Mouse (Mus musculus): ENCODE data around the gene Lrch1. TPM values are rescaled to one million over a fixed set of nuclear protein-coding genes. Genes with fewer than 3 reads are reported as not detected.
A peak's percentile ranks its signal among the peaks of the same experiment; 100 is the strongest.

The Lrch1 gene
- total RNA-seq, 2 experiments from 2014 or later, result 14.0 to 14.2 TPM

GRCm38 (mm10) chr14:74924031-74924430, 23.6 kb downstream of the Lrch1 start:
- no peak for DNase-seq (ENCODE audit: low spot score in 2 of 2)

GRCm38 (mm10) chr14:74922039-74922736, 25.5 kb downstream of the Lrch1 start:
- no peak for DNase-seq (ENCODE audit: low spot score in 2 of 2)

GRCm38 (mm10) chr14:74921471-74921870, 26.2 kb downstream of the Lrch1 start:
- DNase-seq (ENCODE audit: low spot score in 2 of 2), result no peak

GRCm38 (mm10) chr14:74919132-74919531, 28.5 kb downstream of the Lrch1 start:
- DNase-seq (ENCODE audit: low spot score in 2 of 2), result no peak

GRCm38 (mm10) chr14:74918521-74919103, 29.1 kb downstream of the Lrch1 start:
- DNase-seq (ENCODE audit: low spot score in 2 of 2), result no peak

GRCm38 (mm10) chr14:74917504-74918124, 30.1 kb downstream of the Lrch1 start:
- no peak for DNase-seq (ENCODE audit: low spot score in 2 of 2)

- DNase-seq (ENCODE audit: low spot score in 2 of 2), result no peak
Observed at GRCm38 (mm10) chr14:74916691-74917090, 31.0 kb downstream of the Lrch1 start.

GRCm38 (mm10) chr14:74916075-74916474, 31.6 kb downstream of the Lrch1 start:
- no peak for DNase-seq (ENCODE audit: low spot score in 2 of 2)

- DNase-seq (ENCODE audit: low spot score in 2 of 2), result no peak
Observed at GRCm38 (mm10) chr14:74915658-74916057, 32.0 kb downstream of the Lrch1 start.

GRCm38 (mm10) chr14:74915025-74915424, 32.7 kb downstream of the Lrch1 start:
- DNase-seq (ENCODE audit: low spot score in 2 of 2), result no peak

- peak; percentile 36 to 44 for DNase-seq (ENCODE audit: low spot score in 2 of 2)
Observed at GRCm38 (mm10) chr14:74913381-74914230, 34.1 kb downstream of the Lrch1 start.

GRCm38 (mm10) chr14:74910363-74910762, 37.3 kb downstream of the Lrch1 start:
- peak in 1 of 2 experiments; percentile 23 for DNase-seq (ENCODE audit: low spot score in 2 of 2)

- DNase-seq (ENCODE audit: low spot score in 2 of 2), result no peak
Observed at GRCm38 (mm10) chr14:74909021-74909420, 38.7 kb downstream of the Lrch1 start.

- DNase-seq (ENCODE audit: low spot score in 2 of 2), result no peak
Observed at GRCm38 (mm10) chr14:74908250-74908649, 39.4 kb downstream of the Lrch1 start.

- no peak for DNase-seq (ENCODE audit: low spot score in 2 of 2)
Observed at GRCm38 (mm10) chr14:74907706-74908105, 40.0 kb downstream of the Lrch1 start.

GRCm38 (mm10) chr14:74905990-74906389, 41.7 kb downstream of the Lrch1 start:
- DNase-seq (ENCODE audit: low spot score in 2 of 2), result no peak

GRCm38 (mm10) chr14:74904442-74904841, 43.2 kb downstream of the Lrch1 start:
- DNase-seq (ENCODE audit: low spot score in 2 of 2), result no peak

GRCm38 (mm10) chr14:74903047-74903446, 44.6 kb downstream of the Lrch1 start:
- no peak for DNase-seq (ENCODE audit: low spot score in 2 of 2)

- no peak for DNase-seq (ENCODE audit: low spot score in 2 of 2)
Observed at GRCm38 (mm10) chr14:74900705-74901369, 46.8 kb downstream of the Lrch1 start.

GRCm38 (mm10) chr14:74899953-74900704, 47.5 kb downstream of the Lrch1 start:
- DNase-seq (ENCODE audit: low spot score in 2 of 2), result no peak
